Mouse (Mus musculus) central nervous system, embryonic 18 days (tissue): ENCODE results near the gene Card9. TPM values are rescaled to one million over a fixed set of nuclear protein-coding genes. Genes with fewer than 3 reads are reported as not detected.

Experiments used
- polyA plus RNA-seq: library from polyadenylated mRNA; depleted of rRNA; stranded (reverse); fragments of >200 nt; gene quantifications from 2 replicates; pipeline ENCODE4 v1.2.3, GENCODE M21; 2012; rRNA removed

Card9 gene
- polyA plus RNA-seq: 2.1 and 3.2 TPM in 2 replicates

GRCm38 (mm10) chr2:26360772-26361171, at the start of gene Card9:
Card9 (minus strand) TSS chr2:26360918.

GRCm38 (mm10) chr2:26408515-26409356, 48.0 kb upstream of the Card9 start, which contains the start of gene Inpp5e:
Inpp5e (minus strand) TSS chr2:26409203.

DNA sequence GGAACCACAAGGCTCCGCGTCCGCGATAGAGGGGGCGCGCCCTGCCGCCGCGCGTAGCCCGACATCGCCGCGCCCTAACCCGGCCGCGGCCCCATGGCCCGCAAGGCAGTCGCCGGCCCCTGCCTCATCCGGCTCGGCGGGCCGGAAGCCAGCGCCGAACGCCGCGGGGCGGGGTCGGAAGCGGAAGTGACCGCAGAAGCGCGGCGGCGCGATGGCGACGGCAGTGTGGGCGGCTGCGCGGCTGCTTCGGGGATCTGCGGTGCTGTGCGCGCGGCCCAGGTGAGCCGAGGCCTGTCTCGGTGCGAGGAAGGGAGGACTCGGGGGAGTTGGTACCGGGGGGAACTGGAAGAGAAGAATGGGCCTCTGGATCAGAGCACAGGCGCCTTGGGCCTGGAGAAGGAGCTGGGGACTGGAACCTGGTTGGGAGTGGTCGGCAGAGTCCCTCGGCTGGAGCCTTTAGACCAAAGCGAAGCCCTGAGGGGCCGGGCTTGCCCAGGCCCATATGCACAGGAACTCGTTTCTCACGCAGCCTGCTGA, 28.5 kb upstream of the Card9 start, which contains the start of the genes Entr1 and Pmpca:
Gene Entr1 (minus strand): TSS at position 163 of the 537 bp plus-strand sequence.
Gene Pmpca (plus strand): TSS at position 186 of the 537 bp plus-strand sequence.

GRCm38 (mm10) chr2:26380131-26380771, 19.5 kb upstream of the Card9 start, which contains the start of gene Snapc4:
Snapc4 (minus strand) TSS chr2:26380653.

DNA sequence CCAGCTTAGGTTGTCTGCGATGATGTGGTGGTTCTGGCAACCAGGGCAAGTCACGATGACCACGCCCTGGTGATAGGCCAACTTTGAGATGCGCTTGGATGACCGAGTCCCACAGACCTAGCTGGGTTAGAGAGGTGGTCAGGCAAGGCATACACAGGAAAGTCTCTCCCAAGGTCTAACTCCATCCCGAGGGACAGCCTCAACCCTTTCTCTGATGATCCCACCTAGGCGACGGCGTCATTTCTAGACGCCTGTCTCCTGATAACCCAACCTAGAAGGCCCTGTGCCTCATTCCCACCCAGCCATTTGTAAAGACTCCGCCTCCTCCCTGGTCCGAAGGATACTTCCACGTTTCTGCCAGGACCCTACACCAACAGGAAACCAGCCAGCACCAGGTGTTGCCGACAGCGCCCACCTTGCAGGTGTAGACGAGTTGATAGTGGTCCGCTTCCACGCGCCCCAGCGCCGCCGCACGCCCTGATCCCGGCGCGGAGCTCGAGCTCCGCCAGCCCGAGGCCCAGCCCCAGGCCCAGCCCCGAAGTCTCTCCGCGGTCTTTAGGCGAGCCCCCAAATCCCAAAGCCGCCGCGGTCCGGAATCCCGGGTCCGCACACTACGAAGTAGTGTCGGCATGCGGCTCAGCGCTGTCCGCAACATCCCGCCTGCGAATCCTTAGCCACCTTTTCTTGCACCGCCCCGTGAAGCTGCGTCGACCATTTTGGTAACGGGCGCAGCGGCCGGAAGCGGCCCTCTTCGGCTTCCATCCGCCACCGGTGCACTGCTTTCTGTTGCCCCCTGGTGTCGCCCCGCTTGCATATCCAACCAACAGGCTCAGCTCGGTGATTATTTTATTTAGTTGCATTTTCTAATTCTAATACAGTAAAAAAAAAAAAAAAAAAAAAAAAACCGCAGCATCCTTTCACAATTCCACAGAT, 9.1 kb downstream of the Card9 start, which contains the start of gene Dnlz:
Gene Dnlz (minus strand): TSS at position 753 of the 933 bp plus-strand sequence.

DNA sequence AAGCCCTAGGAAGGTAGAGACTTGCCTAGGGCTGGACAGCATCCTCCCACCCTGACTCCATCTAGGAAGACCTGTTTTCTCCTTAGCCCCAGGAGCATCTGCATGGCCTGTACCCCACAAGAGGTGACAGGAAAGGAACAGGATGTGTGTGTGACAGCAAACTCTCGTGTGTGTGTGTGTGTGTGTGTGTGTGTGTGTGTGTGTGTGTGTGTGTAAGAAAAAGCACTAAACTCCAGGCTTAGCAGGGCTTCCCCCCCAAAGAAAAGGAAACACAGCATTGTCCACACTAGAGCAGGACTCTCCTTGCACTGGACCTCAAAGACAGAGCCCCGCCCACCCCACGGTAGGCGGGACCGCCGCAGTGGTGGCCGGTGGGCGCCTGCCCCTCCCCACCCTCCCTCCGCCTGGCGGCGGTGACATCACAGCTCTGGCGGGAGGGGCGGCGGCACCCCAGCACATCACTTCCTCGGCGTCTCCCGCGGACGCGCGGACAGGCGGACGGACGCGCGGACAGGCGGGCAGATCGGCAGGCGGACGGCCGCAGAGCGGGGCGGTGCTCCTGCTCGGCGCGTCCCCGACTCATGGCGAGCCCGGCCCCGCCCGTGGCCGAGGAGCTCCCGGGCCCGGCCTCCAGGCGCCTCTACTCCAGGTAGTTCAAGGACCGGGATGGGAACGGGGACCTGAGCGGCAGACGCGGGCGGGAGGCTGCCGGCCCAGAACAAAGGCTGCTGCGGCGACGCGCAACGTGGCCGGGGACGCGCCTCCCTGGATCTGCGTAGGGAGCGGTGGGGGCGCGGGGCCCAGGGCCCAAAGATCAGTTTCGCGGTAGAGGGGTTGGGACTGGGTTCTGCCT, 45.4 kb downstream of the Card9 start, which contains the start of gene Gpsm1:
Gene Gpsm1 (plus strand): TSS at position 444 of the 853 bp plus-strand sequence.

Other genes starting within 250 kb of the Card9 start
- 10.7 and 11.1 TPM in 2 replicates for gene Nacc2, start 237.7 kb downstream of the Card9 start, polyA plus RNA-seq
- gene Lhx3, start 152.6 kb downstream of the Card9 start, polyA plus RNA-seq: 0.08 and 0.39 TPM in 2 replicates
- gene Qsox2, start 123.4 kb downstream of the Card9 start, polyA plus RNA-seq: 18.2 and 19.5 TPM in 2 replicates
- gene Ccdc187, start 66.4 kb downstream of the Card9 start, polyA plus RNA-seq: 1.4 and 1.7 TPM in 2 replicates
- 133 and 153 TPM in 2 replicates for gene Gpsm1, start 45.4 kb downstream of the Card9 start, polyA plus RNA-seq
- 28.5 and 28.7 TPM in 2 replicates for gene Dnlz, start 8.8 kb downstream of the Card9 start, polyA plus RNA-seq
- gene Snapc4, start 19.7 kb upstream of the Card9 start, polyA plus RNA-seq: 57.9 and 63.3 TPM in 2 replicates
- gene Entr1, start 28.4 kb upstream of the Card9 start, polyA plus RNA-seq: 294 and 301 TPM in 2 replicates
- gene Pmpca, start 28.4 kb upstream of the Card9 start, polyA plus RNA-seq: 123 and 126 TPM in 2 replicates
- gene Inpp5e, start 48.3 kb upstream of the Card9 start, polyA plus RNA-seq: 34.4 and 35.6 TPM in 2 replicates
- gene Sec16a, start 84.3 kb upstream of the Card9 start, polyA plus RNA-seq: 35.6 and 37.3 TPM in 2 replicates
- 11.0 and 11.8 TPM in 2 replicates for gene Notch1, start 155.7 kb upstream of the Card9 start, polyA plus RNA-seq
- 131 and 140 TPM in 2 replicates for gene Egfl7, start 219.1 kb upstream of the Card9 start, polyA plus RNA-seq
- not detected in 2 replicates for gene Gm20532, start 225.7 kb upstream of the Card9 start, polyA plus RNA-seq
- gene Agpat2, start 243.5 kb upstream of the Card9 start, polyA plus RNA-seq: 4.8 and 6.1 TPM in 2 replicates